Mouse (Mus musculus): ENCODE measurements at regions not wholly inside any gene's neighbourhood (a gene's known extent, or its start where the extent isn't known, plus 50 kb on each side); places are given as distances from the start of the nearest gene placed in this dataset.

DNA sequence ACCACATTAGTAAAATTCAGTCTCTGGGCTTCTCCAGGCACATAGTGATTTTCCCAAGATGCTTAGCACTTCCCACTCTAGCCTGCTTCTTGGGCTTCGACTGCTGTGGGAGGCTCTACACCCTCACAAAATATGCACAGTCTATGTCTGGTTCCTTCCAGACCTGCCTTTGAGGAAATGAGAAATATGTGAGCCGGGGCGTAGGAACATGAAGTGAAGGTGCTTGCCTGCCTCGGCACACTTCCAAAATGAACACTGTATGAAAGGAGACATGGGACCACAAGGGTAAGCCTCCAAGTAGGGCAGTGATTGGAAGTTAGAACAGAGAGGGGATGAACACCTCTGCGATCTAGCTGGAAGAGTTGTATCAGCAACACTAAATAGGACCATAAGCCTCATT, 54.5 kb downstream of the Gm10260 start:
- H3K4me3 ChIP-seq (replicated peaks; ENCODE audit: extremely low read depth, low read depth, low read length), result no peak overlapping the region
- DNase-seq, result no peak
- no peaks in the 10 kb centered on the region for H3K4me1 ChIP-seq (ENCODE audit: control insufficient read depth, insufficient read depth, low read length)
- TF ChIP-seq CTCF (IDR thresholded peaks at IDR 0.05; ENCODE audit: insufficient read depth, low read length) (no peak), POLR2A (IDR thresholded peaks at IDR 0.05; ENCODE audit: borderline replicate concordance, extremely low read depth, low read depth, low read length) (no peak)
- WGBS, result 94% methylated on average over 5 of the region's 5 CpGs

DNA sequence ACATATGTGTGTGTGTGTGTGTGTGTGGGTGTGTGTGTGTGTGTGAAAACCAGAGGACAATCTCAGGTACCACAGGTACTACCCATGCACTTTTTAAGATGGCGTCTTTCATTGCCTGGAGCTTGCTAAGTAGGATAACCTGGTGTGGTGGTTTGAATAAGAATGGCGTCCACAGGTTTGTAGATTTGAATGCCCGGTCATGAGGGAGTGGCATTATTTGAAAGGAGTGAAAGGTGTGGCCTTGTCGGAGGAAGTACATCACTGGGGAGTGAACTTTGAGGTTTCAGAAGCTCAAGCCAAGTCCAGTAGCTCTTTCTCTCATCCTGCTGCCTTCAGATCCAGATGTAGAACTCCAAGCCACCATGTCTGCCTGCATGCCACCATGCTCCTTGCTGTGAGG, 55.9 kb downstream of the Gm10260 start:
- Histone ChIP-seq H3K4me3 (replicated peaks; ENCODE audit: extremely low read depth, low read depth, low read length) (no peak overlapping the region), H3K4me1 (ENCODE audit: control insufficient read depth, insufficient read depth, low read length) (no peaks in the 10 kb centered on the region)
- DNase-seq, result no peak
- WGBS, result 95% methylated on average over 4 of the region's 4 CpGs
- TF ChIP-seq CTCF (IDR thresholded peaks at IDR 0.05; ENCODE audit: insufficient read depth, low read length) (no peak), POLR2A (IDR thresholded peaks at IDR 0.05; ENCODE audit: borderline replicate concordance, extremely low read depth, low read depth, low read length) (no peak)

DNA sequence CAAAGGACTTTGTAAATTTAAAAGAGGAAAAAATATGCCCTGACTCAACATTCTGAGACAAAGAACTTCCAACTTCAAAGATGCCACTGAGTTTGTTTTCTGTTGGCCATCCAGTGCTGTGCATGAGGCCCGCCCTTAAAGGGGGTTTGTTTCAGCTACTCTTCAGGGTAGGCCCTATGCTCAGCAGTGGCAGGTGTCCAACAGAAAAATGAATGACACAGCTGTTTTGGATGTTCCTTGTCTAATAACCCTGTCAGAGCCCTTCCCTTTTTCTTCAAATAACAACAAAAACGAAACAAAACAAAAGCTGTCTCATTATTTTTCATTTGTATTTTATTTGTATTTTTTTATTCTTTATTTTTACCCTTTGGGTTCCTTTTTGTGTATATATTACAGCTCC, 61.5 kb downstream of the Gm10260 start:
- Histone ChIP-seq H3K4me3 (replicated peaks; ENCODE audit: extremely low read depth, low read depth, low read length) (no peak overlapping the region), H3K4me1 (ENCODE audit: control insufficient read depth, insufficient read depth, low read length) (no peaks in the 10 kb centered on the region)
- WGBS, result 80% methylated on average over 2 of the region's 2 CpGs
- DNase-seq, result no peak
- no peak for TF ChIP-seq POLR2A (IDR thresholded peaks at IDR 0.05; ENCODE audit: borderline replicate concordance, extremely low read depth, low read depth, low read length)
- TF ChIP-seq CTCF (IDR thresholded peaks at IDR 0.05; ENCODE audit: insufficient read depth, low read length), result no peak

DNA sequence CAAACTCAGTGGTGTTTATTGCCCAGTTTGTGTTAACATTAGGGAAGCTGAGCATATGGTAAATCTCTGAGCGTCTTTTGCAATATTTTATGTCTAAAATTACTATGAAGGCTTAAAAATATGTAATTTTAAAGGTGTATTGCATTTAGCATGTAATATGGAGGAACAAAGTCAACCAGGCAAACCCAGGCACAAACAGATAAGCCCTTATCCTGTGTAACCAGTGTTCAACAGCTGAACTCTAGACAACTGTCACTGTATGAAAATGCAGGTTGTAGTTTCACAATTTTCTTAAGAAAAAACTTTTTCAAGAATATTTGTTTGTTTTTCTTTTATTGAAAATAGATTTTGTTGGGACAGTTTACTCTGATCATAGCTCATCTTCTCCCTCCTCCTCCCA, 62.1 kb downstream of the Gm10260 start:
- DNase-seq, result no peak
- H3K4me3 ChIP-seq (replicated peaks; ENCODE audit: extremely low read depth, low read depth, low read length), result no peak overlapping the region
- 98% methylated on average over 1 of the region's 1 CpGs for WGBS
- TF ChIP-seq POLR2A (IDR thresholded peaks at IDR 0.05; ENCODE audit: borderline replicate concordance, extremely low read depth, low read depth, low read length) (no peak), CTCF (IDR thresholded peaks at IDR 0.05; ENCODE audit: insufficient read depth, low read length) (no peak)
- H3K4me1 ChIP-seq (ENCODE audit: control insufficient read depth, insufficient read depth, low read length), result no peaks in the 10 kb centered on the region

DNA sequence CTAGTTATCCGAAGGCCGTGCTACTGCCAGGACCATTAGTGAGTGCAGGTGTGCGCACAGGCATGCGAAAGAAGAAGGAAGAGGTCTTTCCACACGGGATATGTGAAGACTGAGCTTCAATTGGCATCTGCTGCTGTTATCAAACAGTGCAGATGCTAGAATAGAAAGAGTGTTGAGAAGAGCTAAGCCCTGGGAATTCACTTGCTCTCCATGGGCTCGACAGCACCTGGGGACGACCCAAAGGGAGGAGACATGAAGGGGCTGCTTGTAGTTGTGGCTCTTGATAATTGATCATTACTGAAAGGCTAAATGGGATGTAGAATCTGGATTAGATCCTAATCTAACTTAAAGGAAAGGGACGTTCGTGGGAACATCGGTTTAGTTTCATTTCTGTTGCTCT, 63.2 kb downstream of the Gm10260 start:
- 84% methylated on average over 10 of the region's 10 CpGs for WGBS

DNA sequence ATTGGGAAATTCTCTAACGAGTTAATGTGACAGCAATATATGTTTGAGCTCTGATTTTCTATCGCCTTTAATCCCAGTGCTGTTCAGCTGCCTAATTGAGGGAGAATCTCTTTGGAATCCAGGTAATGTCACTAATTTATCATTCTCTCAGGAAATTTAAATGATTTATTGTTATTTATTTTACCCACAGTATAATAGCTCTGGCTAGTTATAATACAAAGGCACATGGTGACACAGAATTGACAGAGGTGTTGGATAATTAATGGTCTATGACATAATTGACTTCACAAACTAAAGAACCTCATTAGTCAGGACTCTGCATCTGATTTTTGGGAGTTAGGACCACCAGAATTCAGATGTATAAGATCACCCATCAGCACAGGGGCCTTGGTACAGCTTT, 65.4 kb downstream of the Gm10260 start:
- Histone ChIP-seq H3K4me1 (ENCODE audit: control insufficient read depth, insufficient read depth, low read length) (no peaks in the 10 kb centered on the region), H3K4me3 (replicated peaks; ENCODE audit: extremely low read depth, low read depth, low read length) (no peak overlapping the region)
- WGBS, result 85% methylated on average over 2 of the region's 2 CpGs
- TF ChIP-seq POLR2A (IDR thresholded peaks at IDR 0.05; ENCODE audit: borderline replicate concordance, extremely low read depth, low read depth, low read length), result no peak
- TF ChIP-seq CTCF (IDR thresholded peaks at IDR 0.05; ENCODE audit: insufficient read depth, low read length), result no peak
- no peak for DNase-seq

More for the DNA sequence above, 63.2 kb downstream of the Gm10260 start:
- DNase-seq, result no peak
- Histone ChIP-seq H3K4me3 (replicated peaks; ENCODE audit: extremely low read depth, low read depth, low read length) (no peak overlapping the region), H3K4me1 (ENCODE audit: control insufficient read depth, insufficient read depth, low read length) (no peaks in the 10 kb centered on the region)
- no peak for TF ChIP-seq POLR2A (IDR thresholded peaks at IDR 0.05; ENCODE audit: borderline replicate concordance, extremely low read depth, low read depth, low read length)
- TF ChIP-seq CTCF (IDR thresholded peaks at IDR 0.05; ENCODE audit: insufficient read depth, low read length), result no peak

DNA sequence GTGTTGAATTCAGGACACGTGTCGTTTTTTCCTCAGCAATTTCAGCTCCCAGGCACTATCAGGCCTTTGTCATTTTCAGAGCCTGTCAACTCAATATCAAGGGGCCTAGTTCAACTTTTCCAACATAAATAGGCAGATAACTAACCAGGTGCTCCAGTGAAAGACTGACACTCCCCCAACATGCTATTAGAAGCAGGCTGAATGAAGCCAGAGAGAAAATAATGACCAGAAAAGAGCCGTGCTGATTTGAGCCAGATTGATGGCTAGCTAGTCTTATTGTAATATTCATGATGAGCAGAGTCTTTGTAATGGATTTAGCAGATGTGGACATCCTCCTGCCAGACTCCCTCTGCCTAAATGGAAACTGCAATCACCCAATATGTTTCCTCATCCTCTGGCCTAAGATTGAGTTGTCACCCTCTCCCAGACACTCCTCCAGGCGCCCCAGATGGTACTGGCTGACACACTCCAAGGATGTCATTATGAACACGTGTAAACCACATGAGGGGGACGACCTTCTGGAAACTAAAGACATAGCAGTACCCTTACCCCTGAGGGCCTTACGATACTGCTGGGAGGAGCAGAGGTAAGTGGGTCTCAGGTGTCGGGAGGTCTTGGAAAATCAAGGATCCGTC, 66.0 kb downstream of the Gm10260 start:
- DNase-seq, result no peak
- no peak for TF ChIP-seq CTCF (IDR thresholded peaks at IDR 0.05; ENCODE audit: insufficient read depth, low read length)
- no peak for TF ChIP-seq POLR2A (IDR thresholded peaks at IDR 0.05; ENCODE audit: borderline replicate concordance, extremely low read depth, low read depth, low read length)
- Histone ChIP-seq H3K4me1 (ENCODE audit: control insufficient read depth, insufficient read depth, low read length) (no peaks in the 10 kb centered on the region), H3K4me3 (replicated peaks; ENCODE audit: extremely low read depth, low read depth, low read length) (no peak overlapping the region)
- 79% methylated on average over 9 of the region's 9 CpGs for WGBS

DNA sequence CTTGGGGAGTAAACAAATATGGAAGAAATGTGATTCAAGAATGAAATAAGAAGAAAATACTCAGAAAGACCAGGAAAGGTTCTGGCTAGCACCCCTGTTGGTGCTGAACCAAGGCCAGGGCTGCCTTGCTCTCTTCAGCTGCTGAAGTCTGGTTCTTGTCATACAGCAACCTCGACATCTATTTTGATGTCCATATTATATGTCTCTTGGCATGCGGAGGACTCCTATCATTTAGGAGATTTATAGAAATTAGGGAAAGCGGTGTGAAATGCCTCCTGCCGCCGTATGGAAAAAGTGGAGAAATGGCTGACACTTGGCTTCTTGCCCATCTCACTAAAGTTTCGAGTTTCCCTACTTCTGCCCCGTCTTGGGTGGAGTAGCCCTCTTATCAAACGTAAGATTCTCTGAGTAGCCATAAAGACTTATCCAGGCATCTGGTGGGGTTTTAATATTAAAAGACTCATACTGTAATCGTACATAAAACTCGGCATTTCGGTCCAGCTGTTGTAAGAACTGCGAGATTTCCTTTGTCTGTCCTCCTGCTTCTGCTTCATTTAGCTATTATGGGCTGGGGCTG, 72.0 kb downstream of the Gm10260 start:
- TF ChIP-seq POLR2A (IDR thresholded peaks at IDR 0.05; ENCODE audit: borderline replicate concordance, extremely low read depth, low read depth, low read length) (no peak), CTCF (IDR thresholded peaks at IDR 0.05; ENCODE audit: insufficient read depth, low read length) (no peak)
- no peaks in the 10 kb centered on the region for H3K4me1 ChIP-seq (ENCODE audit: control insufficient read depth, insufficient read depth, low read length)
- no peak overlapping the region for H3K4me3 ChIP-seq (replicated peaks; ENCODE audit: extremely low read depth, low read depth, low read length)
- DNase-seq, result no peak
- WGBS, result 78% methylated on average over 12 of the region's 12 CpGs

DNA sequence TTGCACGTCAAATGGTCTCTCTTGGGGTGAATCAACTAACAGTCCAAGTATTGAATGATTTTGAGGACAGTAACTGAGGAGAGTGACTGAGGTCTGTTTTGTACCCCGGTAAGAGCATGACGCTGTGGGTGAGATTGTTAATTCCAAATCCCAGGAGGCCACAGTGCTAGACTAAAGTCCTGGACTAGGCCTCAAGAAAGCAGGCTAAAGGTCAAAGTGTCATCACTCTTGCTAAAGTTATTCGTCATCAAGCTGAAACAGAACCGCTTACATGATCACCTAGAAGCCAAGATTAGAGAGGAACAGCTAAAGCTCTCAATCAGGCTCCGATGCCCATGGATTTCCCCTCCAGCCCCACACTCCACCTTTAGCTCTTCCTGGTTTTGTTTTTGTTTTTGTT, 76.6 kb downstream of the Gm10260 start:
- TF ChIP-seq CTCF (IDR thresholded peaks at IDR 0.05; ENCODE audit: insufficient read depth, low read length) (no peak), POLR2A (IDR thresholded peaks at IDR 0.05; ENCODE audit: borderline replicate concordance, extremely low read depth, low read depth, low read length) (no peak)
- 93% methylated on average over 6 of the region's 6 CpGs for WGBS
- DNase-seq, result no peak

More for the DNA sequence above, 76.6 kb downstream of the Gm10260 start:
- no peaks in the 10 kb centered on the region for H3K4me1 ChIP-seq (ENCODE audit: control insufficient read depth, insufficient read depth, low read length)
- no peak overlapping the region for H3K4me3 ChIP-seq (replicated peaks; ENCODE audit: extremely low read depth, low read depth, low read length)

All from lung, adult 2 months (tissue).